Mouse (Mus musculus): ENCODE results near the gene Lrp5. TPM values are rescaled to one million over a fixed set of nuclear protein-coding genes. Genes with fewer than 3 reads are reported as not detected.

The Lrp5 gene
- polyA plus RNA-seq, 1 experiment, result 35.9 TPM

- no peak for DNase-seq
- Histone ChIP-seq H3K4me1 (replicated peaks; ENCODE audit: control insufficient read depth, insufficient read depth, low read length) (no peaks in the 10 kb centered on the region), H3K4me3 (ENCODE audit: control insufficient read depth, insufficient read depth, low read length) (no peak overlapping the region), H3K27ac (ENCODE audit: control insufficient read depth, insufficient read depth, low read length) (no peak overlapping the region), H3K27me3 (ENCODE audit: control insufficient read depth, insufficient read depth, low read length) (no peaks in the 10 kb centered on the region), H3K36me3 (ENCODE audit: control insufficient read depth, insufficient read depth, low read length) (peaks cover 19% of the 10 kb centered on the region)
- WGBS, result 96% methylated on average over 4 of the region's 4 CpGs
- TF ChIP-seq CTCF (IDR thresholded peaks at IDR 0.05; ENCODE audit: borderline replicate concordance, control insufficient read depth, extremely low read depth, insufficient read depth, low read length, poor library complexity), result no peak
- no peak for TF ChIP-seq POLR2A (IDR thresholded peaks at IDR 0.05; ENCODE audit: control insufficient read depth, extremely low read depth, insufficient read depth, low read length, poor library complexity)
Measured at GRCm38 (mm10) chr19:3612534-3613273, 73.7 kb downstream of the Lrp5 start.

DNA sequence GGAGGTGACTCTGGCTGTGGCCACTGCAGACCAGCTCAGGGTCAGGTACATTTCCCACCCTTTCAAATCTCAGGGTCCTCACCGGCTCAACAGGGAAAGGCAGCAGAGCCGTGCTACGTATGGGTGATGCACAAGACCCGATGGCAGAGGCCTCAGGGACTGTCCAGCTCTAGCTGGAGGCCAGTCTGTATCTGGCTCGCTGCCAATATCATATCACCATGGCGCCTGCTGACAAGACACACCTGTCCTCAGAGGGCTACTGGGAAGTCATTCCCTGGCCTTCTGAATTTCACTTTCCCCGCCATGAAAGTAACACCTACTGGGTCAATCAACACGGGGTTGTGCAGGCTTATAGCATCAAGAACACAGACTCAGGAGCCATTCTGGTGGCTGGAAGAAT lies 74.6 kb downstream of the Lrp5 start:
- peaks cover 19% of the 10 kb centered on the region for H3K36me3 ChIP-seq (ENCODE audit: control insufficient read depth, insufficient read depth, low read length)
- H3K4me1 ChIP-seq (replicated peaks; ENCODE audit: control insufficient read depth, insufficient read depth, low read length), result no peaks in the 10 kb centered on the region
- TF ChIP-seq POLR2A (IDR thresholded peaks at IDR 0.05; ENCODE audit: control insufficient read depth, extremely low read depth, insufficient read depth, low read length, poor library complexity) (no peak), CTCF (IDR thresholded peaks at IDR 0.05; ENCODE audit: borderline replicate concordance, control insufficient read depth, extremely low read depth, insufficient read depth, low read length, poor library complexity) (no peak)
- H3K27me3 ChIP-seq (ENCODE audit: control insufficient read depth, insufficient read depth, low read length), result no peaks in the 10 kb centered on the region
- DNase-seq, result no peak
- H3K27ac ChIP-seq (ENCODE audit: control insufficient read depth, insufficient read depth, low read length), result no peak overlapping the region
- no peak overlapping the region for H3K4me3 ChIP-seq (ENCODE audit: control insufficient read depth, insufficient read depth, low read length)
- WGBS, result 97% methylated on average over 8 of the region's 8 CpGs

- H3K36me3 ChIP-seq (ENCODE audit: control insufficient read depth, insufficient read depth, low read length), result peaks cover 19% of the 10 kb centered on the region
- no peaks in the 10 kb centered on the region for H3K4me1 ChIP-seq (replicated peaks; ENCODE audit: control insufficient read depth, insufficient read depth, low read length)
- H3K27me3 ChIP-seq (ENCODE audit: control insufficient read depth, insufficient read depth, low read length), result no peaks in the 10 kb centered on the region
- TF ChIP-seq CTCF (IDR thresholded peaks at IDR 0.05; ENCODE audit: borderline replicate concordance, control insufficient read depth, extremely low read depth, insufficient read depth, low read length, poor library complexity) (no peak), POLR2A (IDR thresholded peaks at IDR 0.05; ENCODE audit: control insufficient read depth, extremely low read depth, insufficient read depth, low read length, poor library complexity) (no peak)
- 98% methylated on average over 2 of the region's 2 CpGs for WGBS
- no peak overlapping the region for H3K27ac ChIP-seq (ENCODE audit: control insufficient read depth, insufficient read depth, low read length)
- no peak overlapping the region for H3K4me3 ChIP-seq (ENCODE audit: control insufficient read depth, insufficient read depth, low read length)
- DNase-seq, result no peak
Measured at GRCm38 (mm10) chr19:3610886-3611285, 75.5 kb downstream of the Lrp5 start.

GRCm38 (mm10) chr19:3609826-3610225 lies 76.5 kb downstream of the Lrp5 start:
- WGBS, result 97% methylated on average over 10 of the region's 10 CpGs
- no peak for DNase-seq
- Histone ChIP-seq H3K36me3 (ENCODE audit: control insufficient read depth, insufficient read depth, low read length) (peaks cover 13% of the 10 kb centered on the region), H3K27ac (ENCODE audit: control insufficient read depth, insufficient read depth, low read length) (no peak overlapping the region), H3K27me3 (ENCODE audit: control insufficient read depth, insufficient read depth, low read length) (no peaks in the 10 kb centered on the region), H3K4me3 (ENCODE audit: control insufficient read depth, insufficient read depth, low read length) (no peak overlapping the region), H3K4me1 (replicated peaks; ENCODE audit: control insufficient read depth, insufficient read depth, low read length) (no peaks in the 10 kb centered on the region)
- TF ChIP-seq POLR2A (IDR thresholded peaks at IDR 0.05; ENCODE audit: control insufficient read depth, extremely low read depth, insufficient read depth, low read length, poor library complexity) (no peak), CTCF (IDR thresholded peaks at IDR 0.05; ENCODE audit: borderline replicate concordance, control insufficient read depth, extremely low read depth, insufficient read depth, low read length, poor library complexity) (no peak)

GRCm38 (mm10) chr19:3594316-3594715 lies 92.0 kb downstream of the Lrp5 start:
- Histone ChIP-seq H3K36me3 (ENCODE audit: control insufficient read depth, insufficient read depth, low read length) (peaks cover 8% of the 10 kb centered on the region; the same call in 1 of the 2 replicates), H3K27ac (ENCODE audit: control insufficient read depth, insufficient read depth, low read length) (no peak overlapping the region), H3K27me3 (ENCODE audit: control insufficient read depth, insufficient read depth, low read length) (no peaks in the 10 kb centered on the region), H3K4me1 (replicated peaks; ENCODE audit: control insufficient read depth, insufficient read depth, low read length) (no peaks in the 10 kb centered on the region), H3K4me3 (ENCODE audit: control insufficient read depth, insufficient read depth, low read length) (no peak overlapping the region)
- TF ChIP-seq CTCF (IDR thresholded peaks at IDR 0.05; ENCODE audit: borderline replicate concordance, control insufficient read depth, extremely low read depth, insufficient read depth, low read length, poor library complexity), result no peak
- no peak for TF ChIP-seq POLR2A (IDR thresholded peaks at IDR 0.05; ENCODE audit: control insufficient read depth, extremely low read depth, insufficient read depth, low read length, poor library complexity)
- no peak for DNase-seq
- 95% methylated on average over 5 of the region's 5 CpGs for WGBS

GRCm38 (mm10) chr19:3593379-3594055 lies 92.8 kb downstream of the Lrp5 start:
- 0 out of 2 replicates have a peak, but pooled peaks cover 8% of the 10 kb centered on the region for H3K36me3 ChIP-seq (ENCODE audit: control insufficient read depth, insufficient read depth, low read length)
- DNase-seq, result no peak
- H3K4me3 ChIP-seq (ENCODE audit: control insufficient read depth, insufficient read depth, low read length), result no peak overlapping the region
- no peaks in the 10 kb centered on the region for H3K27me3 ChIP-seq (ENCODE audit: control insufficient read depth, insufficient read depth, low read length)
- no peaks in the 10 kb centered on the region for H3K4me1 ChIP-seq (replicated peaks; ENCODE audit: control insufficient read depth, insufficient read depth, low read length)
- TF ChIP-seq CTCF (IDR thresholded peaks at IDR 0.05; ENCODE audit: borderline replicate concordance, control insufficient read depth, extremely low read depth, insufficient read depth, low read length, poor library complexity), result no peak
- TF ChIP-seq POLR2A (IDR thresholded peaks at IDR 0.05; ENCODE audit: control insufficient read depth, extremely low read depth, insufficient read depth, low read length, poor library complexity), result no peak
- 95% methylated on average over 7 of the region's 7 CpGs for WGBS
- no peak overlapping the region for H3K27ac ChIP-seq (ENCODE audit: control insufficient read depth, insufficient read depth, low read length)
